Mouse (Mus musculus): ENCODE data around the gene Nat8f6. TPM values are rescaled to one million over a fixed set of nuclear protein-coding genes. Genes with fewer than 3 reads are reported as not detected.

Nat8f6 gene
- polyA plus RNA-seq, 1 experiment: not detected

DNA sequence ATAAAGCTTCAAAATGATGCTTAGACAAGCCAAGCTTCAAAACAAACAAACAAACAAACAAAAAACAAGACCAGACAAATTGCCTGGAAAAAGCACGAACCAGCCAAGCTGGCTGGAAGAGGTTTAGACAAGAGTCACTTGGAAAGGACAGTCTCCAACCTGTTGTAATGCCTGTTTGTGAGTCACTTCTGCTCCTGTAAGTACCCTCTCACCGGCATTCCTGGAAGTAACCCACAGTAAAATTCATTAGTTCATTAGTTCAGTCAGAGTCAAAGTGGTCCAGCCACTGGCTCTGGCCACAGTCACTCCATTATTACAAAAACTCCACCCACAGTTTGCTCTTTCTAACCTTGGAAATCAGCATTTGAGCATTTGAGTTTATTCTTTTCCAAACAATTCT lies 43.1 kb upstream of the Nat8f6 start:
- Histone ChIP-seq H3K79me3 (ENCODE audit: low read depth) (no peaks in the 10 kb centered on the region), H3K4me3 (ENCODE audit: insufficient read depth, poor library complexity, severe bottlenecking) (no peak overlapping the region), H3K79me2 (ENCODE audit: control insufficient read depth, insufficient read depth) (no peaks in the 10 kb centered on the region), H3ac (ENCODE audit: control insufficient read depth, insufficient read length, low read depth) (no peak overlapping the region), H3K36me3 (ENCODE audit: control insufficient read depth, insufficient read depth) (no peaks in the 10 kb centered on the region), H3K27me3 (ENCODE audit: control insufficient read depth, insufficient read depth, insufficient read length) (peaks cover 15% of the 10 kb centered on the region)
- TF ChIP-seq MYOD1 (IDR thresholded peaks at IDR 0.05; ENCODE audit: control insufficient read depth, insufficient read length, low read depth) (no peak), FOSL1 (IDR thresholded peaks at IDR 0.05; ENCODE audit: insufficient read depth, low read length, poor library complexity, severe bottlenecking) (no peak), MAX (IDR thresholded peaks at IDR 0.05) (no peak), MYOG (IDR thresholded peaks at IDR 0.05; ENCODE audit: control insufficient read depth, extremely low read depth, insufficient read length) (no peak), CTCF (IDR thresholded peaks at IDR 0.05; ENCODE audit: control insufficient read depth, insufficient read depth, insufficient read length) (no peak), USF1 (IDR thresholded peaks at IDR 0.05; ENCODE audit: low read depth) (no peak), CEBPB (IDR thresholded peaks at IDR 0.05; ENCODE audit: low read depth) (no peak)

DNA sequence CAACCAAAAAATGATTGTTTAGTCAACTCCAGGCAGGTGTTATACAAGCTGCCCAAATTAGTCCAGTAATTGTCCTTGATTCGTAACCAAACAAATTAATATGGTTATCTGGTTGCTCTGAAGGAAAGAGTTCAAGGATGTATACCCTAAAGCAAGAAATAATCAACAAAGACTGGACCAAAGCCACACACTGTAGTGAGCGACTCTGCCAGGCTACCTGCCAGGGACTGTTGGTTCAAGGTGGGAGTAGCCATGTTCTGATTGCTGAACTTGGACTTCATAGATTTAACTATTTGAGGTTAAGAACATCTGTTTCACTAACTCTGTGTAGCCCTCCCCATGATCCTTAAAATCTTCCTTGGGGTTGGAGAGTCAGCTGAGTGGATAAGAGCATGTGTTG lies 42.4 kb upstream of the Nat8f6 start:
- H3K79me2 ChIP-seq (ENCODE audit: control insufficient read depth, insufficient read depth): no peaks in the 10 kb centered on the region
- no peak overlapping the region for H3K4me3 ChIP-seq (ENCODE audit: insufficient read depth, poor library complexity, severe bottlenecking)
- peaks cover 11% of the 10 kb centered on the region for H3K27me3 ChIP-seq (ENCODE audit: control insufficient read depth, insufficient read depth, insufficient read length)
- no peak overlapping the region for H3ac ChIP-seq (ENCODE audit: control insufficient read depth, insufficient read length, low read depth)
- H3K79me3 ChIP-seq (ENCODE audit: low read depth): no peaks in the 10 kb centered on the region
- no peak for TF ChIP-seq MYOD1 (IDR thresholded peaks at IDR 0.05; ENCODE audit: control insufficient read depth, insufficient read length, low read depth)
- no peak for TF ChIP-seq USF1 (IDR thresholded peaks at IDR 0.05; ENCODE audit: low read depth)
- TF ChIP-seq FOSL1 (IDR thresholded peaks at IDR 0.05; ENCODE audit: insufficient read depth, low read length, poor library complexity, severe bottlenecking): no peak
- TF ChIP-seq MYOG (IDR thresholded peaks at IDR 0.05; ENCODE audit: control insufficient read depth, extremely low read depth, insufficient read length): no peak
- TF ChIP-seq MAX (IDR thresholded peaks at IDR 0.05): no peak
- no peak for TF ChIP-seq CEBPB (IDR thresholded peaks at IDR 0.05; ENCODE audit: low read depth)
- no peak for TF ChIP-seq CTCF (IDR thresholded peaks at IDR 0.05; ENCODE audit: control insufficient read depth, insufficient read depth, insufficient read length)
- H3K36me3 ChIP-seq (ENCODE audit: control insufficient read depth, insufficient read depth): no peaks in the 10 kb centered on the region

DNA sequence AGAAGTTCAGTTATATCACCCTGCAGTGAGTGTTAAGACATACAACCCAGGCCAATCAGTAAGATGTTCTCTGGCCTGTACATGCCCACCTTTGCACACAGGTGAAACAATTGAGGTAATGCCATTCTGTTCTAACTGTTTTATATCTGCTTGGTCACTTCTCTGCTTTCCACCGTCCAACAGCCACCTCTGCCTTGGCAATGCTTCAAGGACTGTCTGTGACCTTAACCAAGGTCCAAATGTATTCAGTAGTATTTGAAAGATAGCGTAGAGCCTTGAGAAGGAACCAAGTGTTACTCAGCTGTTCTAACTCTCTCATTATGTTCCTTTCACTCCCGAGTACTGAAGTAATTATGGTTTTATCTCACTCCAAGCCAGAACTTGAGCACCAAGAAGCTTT lies 41.8 kb upstream of the Nat8f6 start:
- Histone ChIP-seq H3K79me2 (ENCODE audit: control insufficient read depth, insufficient read depth) (no peaks in the 10 kb centered on the region), H3K79me3 (ENCODE audit: low read depth) (no peaks in the 10 kb centered on the region), H3K4me3 (ENCODE audit: insufficient read depth, poor library complexity, severe bottlenecking) (no peak overlapping the region), H3K27me3 (ENCODE audit: control insufficient read depth, insufficient read depth, insufficient read length) (peaks cover 11% of the 10 kb centered on the region), H3ac (ENCODE audit: control insufficient read depth, insufficient read length, low read depth) (no peak overlapping the region), H3K36me3 (ENCODE audit: control insufficient read depth, insufficient read depth) (no peaks in the 10 kb centered on the region)
- TF ChIP-seq FOSL1 (IDR thresholded peaks at IDR 0.05; ENCODE audit: insufficient read depth, low read length, poor library complexity, severe bottlenecking) (no peak), MAX (IDR thresholded peaks at IDR 0.05) (no peak), MYOG (IDR thresholded peaks at IDR 0.05; ENCODE audit: control insufficient read depth, extremely low read depth, insufficient read length) (no peak), MYOD1 (IDR thresholded peaks at IDR 0.05; ENCODE audit: control insufficient read depth, insufficient read length, low read depth) (no peak), USF1 (IDR thresholded peaks at IDR 0.05; ENCODE audit: low read depth) (no peak), CTCF (IDR thresholded peaks at IDR 0.05; ENCODE audit: control insufficient read depth, insufficient read depth, insufficient read length) (no peak), CEBPB (IDR thresholded peaks at IDR 0.05; ENCODE audit: low read depth) (no peak)

DNA sequence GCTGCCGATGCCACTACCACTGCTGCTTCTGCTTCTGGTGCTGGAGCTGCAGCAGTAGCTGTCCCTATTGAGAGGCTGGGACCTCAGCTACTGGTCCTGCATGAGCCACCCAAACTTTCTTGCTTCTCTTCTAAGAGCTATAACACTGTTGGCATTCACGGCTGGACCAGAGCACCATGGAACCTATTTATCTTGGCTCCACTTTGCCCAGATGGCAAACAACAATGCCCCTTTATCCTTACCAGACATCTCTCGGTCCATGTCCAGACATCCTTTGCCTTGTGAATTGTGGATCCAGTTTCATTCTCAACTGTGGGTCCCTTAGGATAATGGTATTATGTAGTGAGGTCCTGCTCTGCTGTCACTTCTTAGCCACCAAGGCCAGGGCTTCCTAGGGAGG lies 40.5 kb upstream of the Nat8f6 start:
- no peak overlapping the region for H3ac ChIP-seq (ENCODE audit: control insufficient read depth, insufficient read length, low read depth)
- H3K79me2 ChIP-seq (ENCODE audit: control insufficient read depth, insufficient read depth): no peaks in the 10 kb centered on the region
- TF ChIP-seq CTCF (IDR thresholded peaks at IDR 0.05; ENCODE audit: control insufficient read depth, insufficient read depth, insufficient read length) (no peak), MYOD1 (IDR thresholded peaks at IDR 0.05; ENCODE audit: control insufficient read depth, insufficient read length, low read depth) (no peak), MAX (IDR thresholded peaks at IDR 0.05) (no peak), FOSL1 (IDR thresholded peaks at IDR 0.05; ENCODE audit: insufficient read depth, low read length, poor library complexity, severe bottlenecking) (no peak)
- H3K4me3 ChIP-seq (ENCODE audit: insufficient read depth, poor library complexity, severe bottlenecking): no peak overlapping the region
- H3K36me3 ChIP-seq (ENCODE audit: control insufficient read depth, insufficient read depth): no peaks in the 10 kb centered on the region
- H3K79me3 ChIP-seq (ENCODE audit: low read depth): no peaks in the 10 kb centered on the region
- H3K27me3 ChIP-seq (ENCODE audit: control insufficient read depth, insufficient read depth, insufficient read length): peaks cover 13% of the 10 kb centered on the region

DNA sequence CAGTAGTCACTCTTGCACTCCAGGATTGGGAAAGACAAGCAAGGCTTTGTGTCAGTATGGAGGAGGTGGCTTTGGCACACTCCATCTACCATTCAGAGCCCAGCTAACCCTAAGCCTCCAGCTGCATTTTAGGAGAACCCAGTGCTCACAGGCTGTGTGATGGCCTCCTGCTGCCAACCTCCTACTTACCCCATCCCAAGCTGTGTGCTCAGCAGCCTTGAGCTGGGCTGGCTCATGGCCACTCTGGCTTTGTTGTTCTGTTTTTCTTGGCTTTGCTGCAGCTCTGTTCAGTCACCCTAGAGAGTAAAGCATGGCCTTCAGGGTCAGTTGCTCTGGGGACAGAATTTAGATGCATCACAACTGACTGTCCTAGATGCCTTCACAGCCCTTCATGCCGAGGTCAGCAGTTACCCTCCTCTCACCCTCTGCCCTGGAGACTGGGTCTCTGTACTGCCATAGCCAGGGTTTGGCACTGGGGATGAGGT lies 35.5 kb upstream of the Nat8f6 start:
- H3K79me3 ChIP-seq (ENCODE audit: low read depth): no peaks in the 10 kb centered on the region
- H3K4me3 ChIP-seq (ENCODE audit: insufficient read depth, poor library complexity, severe bottlenecking): no peak overlapping the region
- peaks cover 13% of the 10 kb centered on the region for H3K27me3 ChIP-seq (ENCODE audit: control insufficient read depth, insufficient read depth, insufficient read length)
- H3K36me3 ChIP-seq (ENCODE audit: control insufficient read depth, insufficient read depth): no peaks in the 10 kb centered on the region
- H3ac ChIP-seq (ENCODE audit: control insufficient read depth, insufficient read length, low read depth): no peak overlapping the region
- TF ChIP-seq USF1 (IDR thresholded peaks at IDR 0.05; ENCODE audit: low read depth) (no peak), FOSL1 (IDR thresholded peaks at IDR 0.05; ENCODE audit: insufficient read depth, low read length, poor library complexity, severe bottlenecking) (no peak), CTCF (IDR thresholded peaks at IDR 0.05; ENCODE audit: control insufficient read depth, insufficient read depth, insufficient read length) (no peak), CEBPB (IDR thresholded peaks at IDR 0.05; ENCODE audit: low read depth) (no peak), MYOD1 (IDR thresholded peaks at IDR 0.05; ENCODE audit: control insufficient read depth, insufficient read length, low read depth) (no peak), MAX (IDR thresholded peaks at IDR 0.05) (no peak), MYOG (IDR thresholded peaks at IDR 0.05; ENCODE audit: control insufficient read depth, extremely low read depth, insufficient read length) (no peak)
- no peaks in the 10 kb centered on the region for H3K79me2 ChIP-seq (ENCODE audit: control insufficient read depth, insufficient read depth)

DNA sequence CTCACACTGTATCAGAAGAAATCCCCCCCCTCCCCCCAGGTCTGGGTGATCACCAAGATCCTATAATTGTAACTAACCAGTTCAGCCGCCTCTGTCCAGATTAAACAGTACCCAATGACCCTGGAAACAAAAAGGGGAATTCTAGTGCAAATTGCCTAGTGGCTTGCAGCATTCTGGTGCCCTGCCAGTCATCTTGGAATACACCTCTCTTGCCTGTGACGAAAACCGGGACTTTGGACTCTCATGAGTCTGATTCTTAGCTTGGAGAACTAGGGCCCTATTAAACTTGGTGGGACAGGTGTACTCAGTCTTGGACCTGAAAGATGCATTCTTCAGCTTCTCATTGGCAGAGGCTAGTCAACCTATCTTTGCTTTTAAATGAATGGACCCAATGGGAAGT lies 32.7 kb upstream of the Nat8f6 start:
- Histone ChIP-seq H3K79me2 (ENCODE audit: control insufficient read depth, insufficient read depth) (no peaks in the 10 kb centered on the region), H3K4me3 (ENCODE audit: insufficient read depth, poor library complexity, severe bottlenecking) (no peak overlapping the region), H3K36me3 (ENCODE audit: control insufficient read depth, insufficient read depth) (no peaks in the 10 kb centered on the region), H3K27me3 (ENCODE audit: control insufficient read depth, insufficient read depth, insufficient read length) (peaks cover 20% of the 10 kb centered on the region), H3ac (ENCODE audit: control insufficient read depth, insufficient read length, low read depth) (no peak overlapping the region), H3K79me3 (ENCODE audit: low read depth) (no peaks in the 10 kb centered on the region)
- no peak for TF ChIP-seq FOSL1 (IDR thresholded peaks at IDR 0.05; ENCODE audit: insufficient read depth, low read length, poor library complexity, severe bottlenecking)
- TF ChIP-seq MYOG (IDR thresholded peaks at IDR 0.05; ENCODE audit: control insufficient read depth, extremely low read depth, insufficient read length): no peak
- no peak for TF ChIP-seq CEBPB (IDR thresholded peaks at IDR 0.05; ENCODE audit: low read depth)
- no peak for TF ChIP-seq USF1 (IDR thresholded peaks at IDR 0.05; ENCODE audit: low read depth)
- no peak for TF ChIP-seq MYOD1 (IDR thresholded peaks at IDR 0.05; ENCODE audit: control insufficient read depth, insufficient read length, low read depth)
- no peak for TF ChIP-seq CTCF (IDR thresholded peaks at IDR 0.05; ENCODE audit: control insufficient read depth, insufficient read depth, insufficient read length)
- no peak for TF ChIP-seq MAX (IDR thresholded peaks at IDR 0.05)

Measured in C2C12 (cell line).